Mouse (Mus musculus) liver, adult 2 months (tissue): ENCODE data around the gene Dync1i2.

Experiments used
- CTCF ChIP-seq: fragments of 200-500 bp; IDR thresholded peaks from 2 replicates; pipeline ENCODE4 v1.5.1; 2011; ENCODE audit warnings: low read depth, low read length, control low read depth
- POLR2A ChIP-seq: fragments of 200-500 bp; IDR thresholded peaks from 2 replicates; pipeline ENCODE4 v1.6.1; 2011; ENCODE audit warnings: low read length, control low read depth; ENCODE audit not compliant: insufficient read depth; ENCODE audit errors: extremely low read depth

- TF ChIP-seq CTCF (no peak), POLR2A (no peak)
Measured at GRCm38 (mm10) chr2:71278791-71279775, 67.6 kb downstream of the Dync1i2 start.
